Mouse (Mus musculus) brain, embryonic 14.5 days (tissue): ENCODE measurements around the gene Sgf29. TPM values are rescaled to one million over a fixed set of nuclear protein-coding genes. Genes with fewer than 3 reads are reported as not detected.

Source experiments
- DNase-seq: peaks from one replicate; pipeline ENCODE4 v3.0.0-alpha.2; 2011; ENCODE audit warnings: low read depth
- CTCF ChIP-seq: fragments of 200-500 bp; IDR thresholded peaks from 2 replicates; pipeline ENCODE4 v1.5.1; 2012; ENCODE audit warnings: inconsistent platforms, mild to moderate bottlenecking, moderate library complexity, borderline replicate concordance; ENCODE audit not compliant: insufficient read depth, insufficient read length; ENCODE audit errors: extremely low read depth
- POLR2A ChIP-seq: fragments of 200-500 bp; IDR thresholded peaks from 2 replicates; pipeline ENCODE4 v1.6.1; 2012; ENCODE audit warnings: mild to moderate bottlenecking, inconsistent platforms, borderline replicate concordance; ENCODE audit not compliant: poor library complexity, insufficient read depth, insufficient read length, severe bottlenecking; ENCODE audit errors: extremely low read depth
- polyA plus RNA-seq: library from polyadenylated mRNA; depleted of rRNA; stranded (reverse); fragments of >200 nt; gene quantifications from 2 replicates; pipeline ENCODE4 v1.2.3, GENCODE M21; 2012; rRNA removed

The Sgf29 gene
- polyA plus RNA-seq, 1 experiment: 61.5 TPM

DNA sequence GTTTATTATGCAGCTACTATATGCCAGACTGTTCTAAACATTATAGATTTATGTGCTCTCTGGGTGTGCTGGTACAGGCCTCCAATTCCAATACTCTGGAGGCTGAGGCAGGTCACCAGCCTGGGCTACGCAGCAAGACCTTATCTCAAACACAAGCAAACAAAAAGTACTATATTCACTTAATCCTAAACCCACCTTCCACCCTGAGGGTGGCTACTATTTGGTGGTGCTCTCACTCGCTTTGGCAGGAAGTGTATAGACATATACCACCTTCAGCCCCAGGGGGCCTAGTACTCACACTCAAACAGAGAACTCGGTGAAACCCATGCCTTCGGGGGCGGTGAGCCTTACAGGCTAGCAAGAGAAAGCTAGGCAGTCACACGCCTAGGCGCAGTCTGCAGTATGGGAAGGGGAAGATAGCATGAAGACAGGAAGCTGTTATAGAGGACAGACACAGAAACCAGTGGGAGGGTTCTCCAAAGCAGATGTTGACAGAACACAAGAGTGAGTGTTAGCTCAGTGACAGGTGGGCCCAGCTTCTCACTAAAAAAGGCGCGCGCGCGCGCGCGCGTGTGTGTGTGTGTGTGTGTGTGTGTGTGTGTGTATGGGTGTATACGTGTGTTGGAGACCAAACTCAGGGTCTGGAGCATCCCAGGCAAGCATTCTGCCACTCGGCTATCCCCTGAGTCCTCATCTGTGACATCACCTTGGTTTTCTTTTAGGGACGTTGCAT lies 58.5 kb downstream of the Sgf29 start, which contains the start of gene Coro1a:
Gene Coro1a, minus strand, starts transcription at position 346 of the 733 bp plus-strand sequence.
- DNase-seq: no peak
- no peak for TF ChIP-seq POLR2A
- no peak for TF ChIP-seq CTCF

GRCm38 (mm10) chr7:126708175-126708952 lies 59.3 kb downstream of the Sgf29 start:
- TF ChIP-seq CTCF (no peak), POLR2A (no peak)
- no peak for DNase-seq

- TF ChIP-seq CTCF (no peak), POLR2A (no peak)
- DNase-seq: no peak
Measured at GRCm38 (mm10) chr7:126710266-126710665, 61.2 kb downstream of the Sgf29 start.

- no peak for TF ChIP-seq CTCF
- TF ChIP-seq POLR2A: no peak
- DNase-seq: no peak
Measured at GRCm38 (mm10) chr7:126711910-126712309, 62.8 kb downstream of the Sgf29 start.

GRCm38 (mm10) chr7:126715679-126716078 lies 66.6 kb downstream of the Sgf29 start:
- DNase-seq: no peak
- no peak for TF ChIP-seq POLR2A
- TF ChIP-seq CTCF: no peak

DNA sequence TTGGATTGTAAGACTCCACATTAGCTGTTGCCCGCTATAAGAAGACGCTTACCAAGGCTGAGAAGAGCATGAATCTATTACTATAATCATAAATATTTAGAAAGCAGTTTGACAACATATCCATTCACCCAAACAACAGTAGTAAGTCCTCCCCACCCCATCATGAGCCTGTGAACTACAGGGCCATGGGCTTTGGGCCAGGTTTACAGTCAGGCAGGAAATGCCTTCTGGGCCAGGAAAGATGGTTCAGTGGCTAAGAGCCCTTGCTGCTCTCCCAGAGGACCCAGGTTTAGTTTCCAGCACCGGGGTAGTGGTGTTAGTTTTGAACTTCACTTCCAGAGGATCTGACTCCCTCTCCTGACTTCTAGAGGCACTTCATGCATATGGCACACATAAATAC lies 68.5 kb downstream of the Sgf29 start:
- TF ChIP-seq CTCF: no peak
- no peak for TF ChIP-seq POLR2A
- no peak for DNase-seq

DNA sequence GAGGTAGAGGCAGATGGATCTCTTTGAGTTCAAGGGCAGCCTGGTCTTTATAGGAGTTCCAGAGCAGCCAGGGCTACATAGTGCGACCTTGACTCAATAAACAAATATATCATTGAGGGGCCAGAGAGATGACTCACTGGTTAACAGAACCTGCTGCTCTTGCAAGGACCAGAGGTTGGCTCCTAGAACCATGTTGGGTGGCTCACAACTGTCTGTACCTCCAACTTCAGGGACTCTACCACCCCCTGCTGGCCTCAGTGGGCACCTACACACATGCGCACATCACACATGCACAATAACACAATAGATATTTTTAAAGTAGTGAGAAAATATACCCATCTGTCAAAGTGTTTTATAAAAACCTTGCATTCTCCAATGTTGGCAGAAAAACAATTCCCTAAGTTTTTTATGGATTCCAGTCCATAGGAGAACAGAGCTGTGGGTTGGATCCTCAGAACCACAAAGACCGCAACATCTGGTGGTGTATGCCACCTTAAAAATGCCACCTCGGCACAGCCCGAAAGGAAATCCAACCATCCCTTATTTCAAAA lies 69.8 kb downstream of the Sgf29 start:
- TF ChIP-seq POLR2A (no peak), CTCF (peak; percentile 15; the same call in 1 of the 2 replicates)
- DNase-seq: no peak

- no peak for DNase-seq
- TF ChIP-seq POLR2A: no peak
- no peak for TF ChIP-seq CTCF
Measured at GRCm38 (mm10) chr7:126721635-126722034, 72.5 kb downstream of the Sgf29 start.

Other genes starting within 250 kb of the Sgf29 start
- gene Cd19, start 234.4 kb upstream of the Sgf29 start, polyA plus RNA-seq: 0.05 and 0.06 TPM in 2 replicates
- 22.1 and 25.2 TPM in 2 replicates for gene Rabep2, start 220.6 kb upstream of the Sgf29 start, polyA plus RNA-seq
- gene Atp2a1, start 186.2 kb upstream of the Sgf29 start, polyA plus RNA-seq: 1.3 and 1.6 TPM in 2 replicates
- 83.6 and 86.4 TPM in 2 replicates for gene Sh2b1, start 173.9 kb upstream of the Sgf29 start, polyA plus RNA-seq
- gene Tufm, start 161.9 kb upstream of the Sgf29 start, polyA plus RNA-seq: 107 and 118 TPM in 2 replicates
- 178 and 208 TPM in 2 replicates for gene Atxn2l, start 145.9 kb upstream of the Sgf29 start, polyA plus RNA-seq
- 108 and 149 TPM in 2 replicates for gene Eif3c, start 82.9 kb upstream of the Sgf29 start, polyA plus RNA-seq
- gene Apobr, start 64.4 kb upstream of the Sgf29 start, polyA plus RNA-seq: 0.38 and 0.81 TPM in 2 replicates
- gene Cln3, start 63.5 kb upstream of the Sgf29 start, polyA plus RNA-seq: 45.5 and 64.3 TPM in 2 replicates
- gene Il27, start 54.4 kb upstream of the Sgf29 start, polyA plus RNA-seq: not detected in 2 replicates
- gene Nupr1, start 18.4 kb upstream of the Sgf29 start, polyA plus RNA-seq: 2.7 and 3.9 TPM in 2 replicates
- gene Sult1a1, start 27.1 kb downstream of the Sgf29 start, polyA plus RNA-seq: 1.5 and 1.6 TPM in 2 replicates
- gene Bola2, start 46.1 kb downstream of the Sgf29 start, polyA plus RNA-seq: 39.8 and 55.6 TPM in 2 replicates
- 42.9 and 64.6 TPM in 2 replicates for gene Slx1b, start 46.5 kb downstream of the Sgf29 start, polyA plus RNA-seq
- gene Coro1a, start 58.5 kb downstream of the Sgf29 start, polyA plus RNA-seq: 93.3 and 122 TPM in 2 replicates
- 224 and 233 TPM in 2 replicates for gene Mapk3, start 110.3 kb downstream of the Sgf29 start, polyA plus RNA-seq
- 9.2 and 14.6 TPM in 2 replicates for gene Gdpd3, start 117.0 kb downstream of the Sgf29 start, polyA plus RNA-seq
- gene Ypel3, start 127.6 kb downstream of the Sgf29 start, polyA plus RNA-seq: 181 and 258 TPM in 2 replicates
- gene Tbx6, start 132.2 kb downstream of the Sgf29 start, polyA plus RNA-seq: 1.6 and 2.3 TPM in 2 replicates
- 219 and 232 TPM in 2 replicates for gene Ppp4c, start 143.2 kb downstream of the Sgf29 start, polyA plus RNA-seq
- gene Fam57b, start 148.4 kb downstream of the Sgf29 start, polyA plus RNA-seq: 199 and 224 TPM in 2 replicates
- not detected in 2 replicates for gene 4930451I11Rik, start 182.3 kb downstream of the Sgf29 start, polyA plus RNA-seq
- 11.8 and 13.2 TPM in 2 replicates for gene Doc2a, start 198.1 kb downstream of the Sgf29 start, polyA plus RNA-seq
- 48.6 and 65.1 TPM in 2 replicates for gene Hirip3, start 212.7 kb downstream of the Sgf29 start, polyA plus RNA-seq
- 86.9 and 99.3 TPM in 2 replicates for gene Ino80e, start 213.1 kb downstream of the Sgf29 start, polyA plus RNA-seq
- 101 and 131 TPM in 2 replicates for gene Taok2, start 235.4 kb downstream of the Sgf29 start, polyA plus RNA-seq